Mouse (Mus musculus): ENCODE data around the gene Dck.
"Not testable (repeated sequence)": the region's sequence is repeated elsewhere in the genome, so short reads cannot be mapped to it uniquely, and the experiment has no call there.

The Dck gene

GRCm38 (mm10) chr5:88764987-88765481 lies at the start of gene Dck:
Dck (plus strand) TSS chr5:88764996.
- DNase-seq: peak; percentile 100

GRCm38 (mm10) chr5:88716983-88717382 lies 47.8 kb upstream of the Dck start:
- no peak for DNase-seq

GRCm38 (mm10) chr5:88720116-88721002 lies 44.4 kb upstream of the Dck start, which contains the start of gene Mob1b:
Mob1b (plus strand) TSS chr5:88720855.
- DNase-seq: peak; percentile 95

- DNase-seq: no peak
Observed at GRCm38 (mm10) chr5:88721003-88721475, 43.8 kb upstream of the Dck start.

- peak; percentile 31 for DNase-seq
Observed at GRCm38 (mm10) chr5:88721565-88722212, 43.1 kb upstream of the Dck start.

- no peak for DNase-seq
Observed at GRCm38 (mm10) chr5:88722213-88722600, 42.6 kb upstream of the Dck start.

- no peak for DNase-seq
Observed at GRCm38 (mm10) chr5:88724030-88724429, 40.8 kb upstream of the Dck start.

GRCm38 (mm10) chr5:88727593-88728144 lies 37.1 kb upstream of the Dck start:
- DNase-seq: no peak

- DNase-seq: peak; percentile 84
Observed at GRCm38 (mm10) chr5:88734786-88735185, 30.0 kb upstream of the Dck start.

GRCm38 (mm10) chr5:88741065-88741464 lies 23.7 kb upstream of the Dck start:
- not testable (repeated sequence) for DNase-seq

- DNase-seq: no peak
Observed at GRCm38 (mm10) chr5:88747774-88748173, 17.0 kb upstream of the Dck start.

GRCm38 (mm10) chr5:88753199-88753598 lies 11.6 kb upstream of the Dck start:
- DNase-seq: no peak

GRCm38 (mm10) chr5:88762611-88763010 lies 2.2 kb upstream of the Dck start:
- DNase-seq: no peak

GRCm38 (mm10) chr5:88764430-88764986 lies 288 bp upstream of the Dck start:
- DNase-seq: no peak

GRCm38 (mm10) chr5:88765587-88765986 lies 791 bp downstream of the Dck start:
- no peak for DNase-seq

GRCm38 (mm10) chr5:88766121-88766520 lies 1.3 kb downstream of the Dck start:
- peak; percentile 60 for DNase-seq

GRCm38 (mm10) chr5:88766863-88767262 lies 2.1 kb downstream of the Dck start:
- DNase-seq: no peak

- no peak for DNase-seq
Observed at GRCm38 (mm10) chr5:88768201-88768600, 3.4 kb downstream of the Dck start.

GRCm38 (mm10) chr5:88782072-88782765 lies 17.4 kb downstream of the Dck start:
- no peak for DNase-seq

- no peak for DNase-seq
Observed at GRCm38 (mm10) chr5:88785059-88785458, 20.3 kb downstream of the Dck start.

GRCm38 (mm10) chr5:88790675-88791074 lies 25.9 kb downstream of the Dck start:
- no peak for DNase-seq

Measured in thymus, postnatal 4 days (tissue).